In the genomic region with DNA sequence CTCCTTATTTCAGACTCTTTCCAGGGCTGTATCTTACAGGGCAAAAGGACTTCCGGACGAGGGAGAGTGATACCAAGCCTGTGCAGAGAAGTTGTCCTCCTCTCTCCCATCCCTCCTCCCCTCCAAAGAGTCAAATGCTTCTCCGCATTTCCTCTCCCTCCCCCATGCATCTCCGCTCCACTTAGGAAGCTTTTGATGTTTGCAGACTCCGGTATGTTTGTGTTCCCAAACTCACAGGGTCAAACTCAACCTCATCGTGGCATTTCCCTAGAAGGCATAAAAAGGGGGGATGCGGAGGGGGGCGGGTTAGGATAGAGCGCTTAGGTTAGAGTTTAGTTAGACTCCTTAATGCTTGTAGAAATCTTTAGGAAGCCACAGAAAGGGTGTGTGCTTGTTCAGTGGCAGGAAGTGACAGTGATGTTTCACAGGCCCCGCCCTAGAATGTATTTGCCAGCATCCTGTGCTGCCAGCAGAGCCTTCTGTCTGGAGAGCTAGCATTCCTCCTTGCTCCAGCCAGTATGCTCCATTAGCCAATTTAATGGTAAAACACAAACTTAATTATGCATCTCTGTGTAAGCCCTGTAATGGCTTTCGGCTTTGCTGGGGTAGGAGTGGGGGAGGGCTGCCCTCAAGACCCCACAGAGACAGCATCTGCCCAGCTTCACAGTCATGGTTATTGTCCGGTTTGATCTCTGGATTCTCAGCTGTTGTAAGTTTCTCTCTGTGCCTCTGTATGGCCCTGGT, we compare ENCODE assay signal across 8 mouse cellular contexts. TPM values are rescaled to one million over a fixed set of nuclear protein-coding genes. Genes with fewer than 3 reads are reported as not detected.
DNase-seq lines count a peak whose midpoint lies in the region; ATAC-seq and TF ChIP-seq lines count a peak whose summit lies in the region.

No protein-coding gene starts in this region.

- peak; percentile 55; the same call in 1 of the 2 replicates for ATAC-seq in forebrain, postnatal 0 days
- peak; percentile 81 for ATAC-seq in hindbrain, embryonic 14.5 days (ENCODE audit: low FRiP score)
- peak; percentile 82 for ATAC-seq in liver, embryonic 11.5 days (replicated peaks; ENCODE audit: low FRiP score)
- ATAC-seq in midbrain, embryonic 16.5 days, result peak; percentile 42; the same call in 1 of the 2 replicates

- H3K4me2 ChIP-seq in forebrain, postnatal 0 days (ENCODE audit: low read depth), result peak overlapping the region; percentile 38
- H3K4me2 ChIP-seq in hindbrain, embryonic 14.5 days (replicated peaks), result peak overlapping the region; percentile 34
- peak overlapping the region; percentile 69 for H3K4me2 ChIP-seq in liver, embryonic 11.5 days
- peak overlapping the region; percentile 42 for H3K4me2 ChIP-seq in midbrain, embryonic 16.5 days (ENCODE audit: low read length)

- DNase-seq in cerebellum, postnatal 25 days, result peak; percentile 11 to 25
- no peak for DNase-seq in cerebellum, adult 8-10 months
- DNase-seq in forebrain, postnatal 0 days, result no peak
- no peak for DNase-seq in hindbrain, embryonic 14.5 days (ENCODE audit: low spot score)
- DNase-seq in liver, embryonic 11.5 days (ENCODE audit: low spot score), result peak; percentile 71
- DNase-seq in thymus, postnatal 0 days (ENCODE audit: low spot score), result peak; percentile 77

- H3K4me1 ChIP-seq in bone marrow macrophage, adult 2 months (ENCODE audit: control insufficient read depth, insufficient read depth, low read length), result peaks cover 14% of the 10 kb centered on the region
- peaks cover 4% of the 10 kb centered on the region; the same call in 1 of the 2 replicates for H3K4me1 ChIP-seq in forebrain, postnatal 0 days (ENCODE audit: insufficient read depth)
- H3K4me1 ChIP-seq in hindbrain, embryonic 14.5 days (replicated peaks; ENCODE audit: control insufficient read depth, insufficient read depth, low read length), result no peaks in the 10 kb centered on the region
- H3K4me1 ChIP-seq in liver, embryonic 11.5 days (replicated peaks; ENCODE audit: control insufficient read depth, insufficient read depth, low read length), result peaks cover 11% of the 10 kb centered on the region
- H3K4me1 ChIP-seq in midbrain, embryonic 16.5 days (ENCODE audit: control insufficient read depth, insufficient read depth, low read length), result no peaks in the 10 kb centered on the region; the same call in 1 of the 2 replicates

- peak overlapping the region; percentile 44 for H3K27ac ChIP-seq in bone marrow macrophage, adult 2 months (ENCODE audit: insufficient read depth, low read depth, low read length)
- no peak overlapping the region for H3K27ac ChIP-seq in forebrain, postnatal 0 days (ENCODE audit: low read depth, low read length)
- H3K27ac ChIP-seq in hindbrain, embryonic 14.5 days, result peak overlapping the region; percentile 58
- peak overlapping the region; percentile 73 for H3K27ac ChIP-seq in liver, embryonic 11.5 days (ENCODE audit: low read depth, low read length)
- H3K27ac ChIP-seq in midbrain, embryonic 16.5 days (ENCODE audit: low read length), result peak overlapping the region; percentile 20; the same call in 1 of the 2 replicates

- no peak overlapping the region for H3K9ac ChIP-seq in forebrain, postnatal 0 days
- H3K9ac ChIP-seq in hindbrain, embryonic 14.5 days, result peak overlapping the region; percentile 16; the same call in 1 of the 2 replicates
- peak overlapping the region; percentile 31; the same call in 1 of the 2 replicates for H3K9ac ChIP-seq in liver, embryonic 11.5 days (ENCODE audit: low read depth, low read length)
- peak overlapping the region; percentile 20 for H3K9ac ChIP-seq in midbrain, embryonic 16.5 days (ENCODE audit: low read depth, low read length)

- 32% methylated on average over 12 of the region's 12 CpGs for WGBS in forebrain, postnatal 0 days
- WGBS in hindbrain, embryonic 14.5 days, result 22% methylated on average over 12 of the region's 12 CpGs
- WGBS in liver, embryonic 11.5 days, result 3% methylated on average over 12 of the region's 12 CpGs
- WGBS in midbrain, embryonic 16.5 days, result 26% methylated on average over 12 of the region's 12 CpGs

- H3K27me3 ChIP-seq in forebrain, postnatal 0 days (ENCODE audit: insufficient read depth, low read length), result no peaks in the 10 kb centered on the region
- H3K27me3 ChIP-seq in hindbrain, embryonic 14.5 days (ENCODE audit: control insufficient read depth, insufficient read depth, low read length), result no peaks in the 10 kb centered on the region
- no peaks in the 10 kb centered on the region for H3K27me3 ChIP-seq in liver, embryonic 11.5 days (replicated peaks; ENCODE audit: control insufficient read depth, insufficient read depth, low read length)
- H3K27me3 ChIP-seq in midbrain, embryonic 16.5 days (ENCODE audit: control insufficient read depth, insufficient read depth, low read depth, low read length), result no peaks in the 10 kb centered on the region

- TF ChIP-seq POLR2A in bone marrow macrophage, adult 2 months (IDR thresholded peaks at IDR 0.05; ENCODE audit: borderline replicate concordance, low read depth, low read length), result no peak

- H3K4me3 ChIP-seq in bone marrow macrophage, adult 2 months (ENCODE audit: insufficient read depth, low read length), result peak overlapping the region; percentile 39
- peak overlapping the region; percentile 23 for H3K4me3 ChIP-seq in forebrain, postnatal 0 days (ENCODE audit: low read depth, low read length)
- H3K4me3 ChIP-seq in hindbrain, embryonic 14.5 days (replicated peaks; ENCODE audit: low read length), result peak overlapping the region; percentile 8; the same call in 1 of the 2 replicates
- H3K4me3 ChIP-seq in liver, embryonic 11.5 days (ENCODE audit: low read depth, low read length), result peak overlapping the region; percentile 44
- H3K4me3 ChIP-seq in midbrain, embryonic 16.5 days (ENCODE audit: low read depth, low read length), result peak overlapping the region; percentile 18; the same call in 1 of the 2 replicates

- H3K36me3 ChIP-seq in forebrain, postnatal 0 days (ENCODE audit: insufficient read depth), result no peaks in the 10 kb centered on the region
- H3K36me3 ChIP-seq in hindbrain, embryonic 14.5 days (replicated peaks; ENCODE audit: control insufficient read depth, insufficient read depth), result no peaks in the 10 kb centered on the region
- H3K36me3 ChIP-seq in liver, embryonic 11.5 days (ENCODE audit: control insufficient read depth, insufficient read depth, low read length), result no peaks in the 10 kb centered on the region
- H3K36me3 ChIP-seq in midbrain, embryonic 16.5 days (ENCODE audit: control insufficient read depth, insufficient read depth, low read length), result no peaks in the 10 kb centered on the region

- TF ChIP-seq CTCF in bone marrow macrophage, adult 2 months (IDR thresholded peaks at IDR 0.05; ENCODE audit: low read depth, low read length), result no peak
- no peak for TF ChIP-seq CTCF in forebrain, postnatal 0 days (IDR thresholded peaks at IDR 0.05; ENCODE audit: low read depth)

- H3K9me3 ChIP-seq in forebrain, postnatal 0 days (ENCODE audit: low read length), result no peaks in the 10 kb centered on the region
- H3K9me3 ChIP-seq in hindbrain, embryonic 14.5 days (ENCODE audit: control insufficient read depth, low read length), result no peaks in the 10 kb centered on the region
- H3K9me3 ChIP-seq in liver, embryonic 11.5 days (ENCODE audit: control insufficient read depth, low read length), result no peaks in the 10 kb centered on the region
- no peaks in the 10 kb centered on the region for H3K9me3 ChIP-seq in midbrain, embryonic 16.5 days (replicated peaks; ENCODE audit: control insufficient read depth, low read length, poor library complexity, severe bottlenecking)

RNA-seq across cellular contexts. Expression of gene Depdc1b, which starts 18.6 kb away (rescaled TPM):
- polyA plus RNA-seq in bone marrow macrophage, adult 2 months (2012; ENCODE audit: insufficient read depth, insufficient read length, missing spikeins), result 4.8 and 5.9 TPM in 2 replicates
- total RNA-seq in forebrain, postnatal 0 days (2014; rRNA removed), result 1.8 and 3.1 TPM in 2 replicates
- 0.50 and 0.51 TPM in 2 replicates for polyA plus RNA-seq in forebrain, postnatal 0 days (2015; fragmentation: Nextera tagmentation; extraction: Ambion mirVana)
- polyA plus RNA-seq in hindbrain, embryonic 14.5 days (2014; fragmentation: Nextera tagmentation; extraction: Ambion mirVana), result 2.2 and 2.6 TPM in 2 replicates
- polyA plus RNA-seq in liver, embryonic 11.5 days (2014; fragmentation: Nextera tagmentation; extraction: Ambion mirVana), result 13.5 and 14.9 TPM in 2 replicates
- 1.6 and 1.8 TPM in 2 replicates for polyA plus RNA-seq in midbrain, embryonic 16.5 days (2015; fragmentation: Nextera tagmentation; extraction: Ambion mirVana)
- 11.9 and 14.3 TPM in 2 replicates for polyA plus RNA-seq in thymus, postnatal 0 days (2015; fragmentation: Nextera tagmentation; extraction: Ambion mirVana)

Comparison
In these comparisons a context has a peak if more than half of its experiments do, and no peak if none do; other contexts are left out.
1. DNase-seq: peak in cerebellum, postnatal 25 days (2 of 2), liver, embryonic 11.5 days (single experiment) and thymus, postnatal 0 days (single experiment); none in cerebellum, adult 8-10 months (single experiment), forebrain, postnatal 0 days (single experiment) and hindbrain, embryonic 14.5 days (single experiment).
2. Peak in every context shown above with its lines, with median percentiles within 50 percentile points of each other: H3K4me3 ChIP-seq, ATAC-seq and H3K4me2 ChIP-seq.